Mouse (Mus musculus): Measurements from ENCODE around the gene A930033H14Rik. TPM values are rescaled to one million over a fixed set of nuclear protein-coding genes. Genes with fewer than 3 reads are reported as not detected.

The A930033H14Rik gene
- total RNA-seq, 2 experiments from 2014 or later = 3.2 to 4.2 TPM

DNA sequence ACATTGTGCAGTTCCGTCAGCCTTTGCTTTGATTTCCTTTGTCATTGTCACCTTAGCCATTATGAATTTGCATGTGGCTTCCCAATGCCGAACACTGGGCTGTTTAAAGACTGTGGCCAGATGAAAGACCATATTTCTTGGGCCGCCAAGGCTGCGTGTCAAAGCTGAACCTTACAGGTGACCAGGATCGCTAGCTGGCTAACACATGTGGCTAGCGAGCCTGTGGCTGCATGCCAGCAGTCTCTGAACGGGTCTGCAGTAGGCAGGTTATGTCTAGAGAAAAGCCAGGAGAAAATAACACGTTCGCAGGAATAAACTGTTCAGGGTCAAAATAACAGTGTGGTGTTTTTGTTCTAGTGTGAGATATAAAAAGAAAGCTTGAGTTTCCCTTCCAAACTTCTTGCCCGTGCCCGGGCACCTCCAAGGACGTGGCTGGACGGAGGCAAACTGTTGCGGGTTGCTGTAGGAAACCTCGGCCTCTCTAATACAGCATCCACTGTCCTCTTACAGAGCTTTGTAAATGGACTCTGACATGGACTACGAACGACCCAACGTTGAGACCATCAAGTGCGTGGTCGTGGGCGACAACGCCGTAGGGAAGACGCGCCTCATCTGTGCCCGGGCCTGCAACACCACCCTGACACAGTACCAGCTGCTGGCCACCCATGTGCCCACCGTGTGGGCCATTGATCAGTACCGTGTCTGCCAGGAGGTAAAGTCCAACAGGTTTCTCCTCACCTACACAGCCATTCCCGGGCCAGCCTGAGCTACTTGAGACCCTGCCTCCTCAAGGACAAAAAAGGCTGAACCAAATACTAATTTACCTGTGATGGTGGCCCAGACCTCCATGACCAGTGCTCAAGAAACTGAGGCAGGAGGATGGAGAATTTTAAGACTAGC, 35.6 kb upstream of the A930033H14Rik start:
- no peak overlapping the region for H3K27ac ChIP-seq
- no peak for DNase-seq (ENCODE audit: extremely low spot score in 1 of 2, low spot score in 2 of 2)
- H3K4me3 ChIP-seq = no peak overlapping the region
- no peak for TF ChIP-seq CTCF (IDR thresholded peaks at IDR 0.05)
- intact Hi-C loops (cut with DNase I) = no loop called here

DNA sequence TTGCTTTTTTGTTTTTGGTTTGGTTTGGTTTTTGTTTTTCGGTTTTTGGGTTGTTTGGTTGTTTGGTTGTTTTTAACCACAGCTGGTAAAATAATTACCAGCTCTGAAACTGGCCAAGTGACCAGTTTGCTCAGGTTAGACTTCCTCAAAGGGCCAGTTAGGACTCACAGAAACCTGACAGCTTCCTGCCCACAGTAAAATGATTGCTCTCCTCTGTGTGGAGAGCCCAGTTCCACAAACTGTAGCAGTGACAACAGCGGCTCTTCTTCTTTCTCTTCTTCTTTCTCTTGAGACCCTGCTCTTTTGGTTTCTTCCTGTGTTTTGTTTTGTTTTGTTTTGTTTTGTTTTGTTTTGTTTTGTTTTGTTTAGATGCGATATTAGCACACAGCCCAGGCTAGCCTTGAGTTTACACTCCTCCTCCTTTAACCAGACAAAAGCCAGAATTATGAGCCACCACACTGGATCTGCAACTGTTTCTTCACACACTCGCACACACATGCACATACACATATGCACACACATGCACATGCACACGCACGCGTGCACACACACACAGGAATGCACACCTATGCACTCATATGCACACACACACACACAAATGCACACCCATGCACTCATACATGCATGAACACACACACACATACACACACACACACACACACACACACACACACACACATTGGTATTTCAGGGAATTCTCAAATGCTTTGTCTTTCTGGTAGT, 34.6 kb upstream of the A930033H14Rik start:
- no peak overlapping the region for H3K4me3 ChIP-seq
- no peak for DNase-seq (ENCODE audit: extremely low spot score in 1 of 2, low spot score in 2 of 2)
- no peak overlapping the region for H3K27ac ChIP-seq
- TF ChIP-seq CTCF (IDR thresholded peaks at IDR 0.05) = no peak
- intact Hi-C loops (cut with DNase I) = no loop called here

DNA sequence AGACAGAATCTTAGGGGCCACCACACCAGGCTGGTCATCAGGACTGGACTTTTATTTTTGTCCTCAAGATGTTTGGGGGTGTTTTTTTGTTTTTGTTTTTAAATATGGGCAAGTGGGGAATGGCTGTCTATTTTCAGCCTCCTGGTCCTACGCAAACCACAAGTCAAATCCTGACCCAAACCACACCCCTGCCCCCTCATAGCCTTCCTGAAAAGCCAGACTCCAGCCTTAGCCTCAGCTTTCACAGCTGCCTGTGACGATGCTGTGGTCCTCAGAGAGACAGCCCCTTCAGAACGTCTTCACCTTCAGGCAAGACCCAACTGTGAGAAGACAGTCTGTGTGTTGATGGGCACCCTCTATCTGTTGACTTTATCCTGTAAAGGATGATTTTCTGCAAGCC, 33.9 kb upstream of the A930033H14Rik start:
- H3K27ac ChIP-seq = no peak overlapping the region
- intact Hi-C loops (cut with DNase I) = no loop called here

DNA sequence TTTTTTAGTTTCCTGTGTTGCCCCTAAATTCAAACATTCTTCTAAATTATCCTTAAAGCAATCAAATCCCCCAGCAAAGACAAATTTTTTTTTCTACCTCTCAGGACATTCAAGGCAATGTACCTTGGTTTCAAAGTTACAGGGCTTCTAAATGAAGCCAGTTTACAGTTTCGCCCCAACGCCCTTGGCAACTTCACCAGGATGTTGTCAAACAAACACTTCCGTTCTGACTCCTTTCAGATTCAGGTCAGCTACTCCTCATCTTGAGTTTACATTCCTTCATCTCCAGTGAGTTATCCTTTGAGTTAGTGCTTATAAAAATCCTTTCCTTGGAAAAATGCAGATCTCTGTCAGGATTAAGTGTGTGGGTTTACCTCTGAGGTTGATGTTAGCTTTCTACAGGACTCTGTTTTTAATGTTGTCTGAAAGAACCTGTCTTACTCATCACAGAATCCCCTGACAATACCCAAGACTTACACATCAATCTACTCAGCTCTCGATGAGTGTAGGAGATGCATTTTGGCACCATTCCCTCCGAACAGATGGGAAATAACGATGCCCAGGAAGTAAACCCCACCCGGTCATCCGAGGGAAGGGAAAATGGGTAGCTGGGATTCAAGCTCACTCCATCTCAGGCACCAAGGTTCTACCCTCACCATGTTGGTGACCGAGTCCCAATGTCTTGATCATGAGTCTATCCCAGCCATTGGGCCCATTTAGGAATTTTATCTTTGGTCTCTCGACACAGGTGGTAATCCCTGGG, 33.2 kb upstream of the A930033H14Rik start:
- intact Hi-C loops (cut with DNase I) = no loop called here

More for the DNA sequence above, 33.9 kb upstream of the A930033H14Rik start:
- DNase-seq (ENCODE audit: extremely low spot score in 1 of 2, low spot score in 2 of 2) = no peak
- H3K4me3 ChIP-seq = no peak overlapping the region
- no peak for TF ChIP-seq CTCF (IDR thresholded peaks at IDR 0.05)

DNA sequence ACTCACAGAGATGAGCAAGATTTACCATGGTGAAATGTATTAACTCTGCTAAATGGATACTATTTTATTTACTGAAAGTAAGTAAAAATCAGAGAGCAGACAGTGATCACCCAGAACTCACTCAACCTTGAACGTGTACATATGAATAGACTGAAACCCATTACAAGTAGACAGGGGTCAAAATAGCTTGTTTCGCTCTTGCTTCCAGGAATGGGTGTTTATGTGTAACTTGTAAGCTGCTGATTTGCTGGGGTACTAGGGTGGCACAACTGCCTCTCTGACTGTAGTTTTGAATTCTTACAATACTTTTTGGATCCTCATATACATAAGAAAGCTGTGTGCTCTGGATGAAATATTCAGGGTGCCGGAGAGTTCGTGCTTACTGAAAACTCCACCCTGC, 32.3 kb upstream of the A930033H14Rik start:
- DNase-seq (ENCODE audit: extremely low spot score in 1 of 2, low spot score in 2 of 2) = no peak
- TF ChIP-seq CTCF (IDR thresholded peaks at IDR 0.05) = no peak
- Histone ChIP-seq H3K27ac (no peak overlapping the region), H3K4me3 (no peak overlapping the region)
- intact Hi-C loops (cut with DNase I) = no loop called here

More for the DNA sequence above, 33.2 kb upstream of the A930033H14Rik start:
- no peak for TF ChIP-seq CTCF (IDR thresholded peaks at IDR 0.05)
- DNase-seq (ENCODE audit: extremely low spot score in 1 of 2, low spot score in 2 of 2) = no peak
- no peak overlapping the region for H3K4me3 ChIP-seq
- no peak overlapping the region for H3K27ac ChIP-seq

DNA sequence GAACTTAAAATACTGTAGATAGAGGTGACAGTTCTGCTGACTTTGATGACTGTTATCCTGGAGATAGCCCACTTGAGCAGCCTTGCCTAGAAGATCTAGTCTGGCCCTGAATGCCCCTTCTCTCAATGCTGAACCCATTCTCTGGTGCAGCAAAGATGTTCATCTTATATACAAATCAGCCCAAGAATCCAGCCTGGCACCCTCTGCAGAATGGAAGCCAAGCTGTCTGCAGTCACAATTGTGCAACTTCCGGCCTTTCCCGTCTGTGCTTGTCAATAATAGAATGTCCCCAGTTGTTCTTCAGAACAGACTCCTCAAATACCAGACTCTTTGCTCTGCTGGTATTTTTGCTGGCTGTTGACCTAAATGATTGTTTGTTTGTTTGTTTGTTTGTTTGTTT, 27.6 kb upstream of the A930033H14Rik start:
- no peak for DNase-seq (ENCODE audit: extremely low spot score in 1 of 2, low spot score in 2 of 2)
- no peak for TF ChIP-seq CTCF (IDR thresholded peaks at IDR 0.05)
- intact Hi-C loops (cut with DNase I) = no loop called here

DNA sequence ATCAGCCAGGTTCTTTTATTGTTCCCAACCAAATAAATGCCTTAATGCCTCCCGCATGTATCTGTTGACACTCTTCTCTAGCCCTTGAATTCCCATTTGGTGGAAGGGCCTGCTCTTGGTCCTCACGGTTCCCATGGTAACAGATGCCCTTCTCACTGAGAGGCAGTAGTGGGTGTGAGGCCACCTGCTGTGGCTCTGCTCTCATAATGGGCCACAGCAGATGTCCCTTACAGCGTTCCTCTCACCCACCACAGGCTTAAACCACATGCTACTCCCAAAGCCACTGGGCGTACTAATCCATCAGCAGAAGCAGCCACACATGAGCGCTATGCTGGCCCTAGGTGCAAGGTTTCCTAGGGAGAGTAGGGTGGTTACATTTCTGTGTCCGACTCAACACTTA, 25.4 kb upstream of the A930033H14Rik start:
- intact Hi-C loops (cut with DNase I) = no loop called here
- no peak overlapping the region for H3K4me3 ChIP-seq
- H3K27ac ChIP-seq = no peak overlapping the region
- no peak for DNase-seq (ENCODE audit: extremely low spot score in 1 of 2, low spot score in 2 of 2)
- no peak for TF ChIP-seq CTCF (IDR thresholded peaks at IDR 0.05)

More for the DNA sequence above, 27.6 kb upstream of the A930033H14Rik start:
- H3K27ac ChIP-seq = 0 out of 2 replicates have a peak overlapping the region, but pooled peaks have one; percentile 5
- no peak overlapping the region for H3K4me3 ChIP-seq

DNA sequence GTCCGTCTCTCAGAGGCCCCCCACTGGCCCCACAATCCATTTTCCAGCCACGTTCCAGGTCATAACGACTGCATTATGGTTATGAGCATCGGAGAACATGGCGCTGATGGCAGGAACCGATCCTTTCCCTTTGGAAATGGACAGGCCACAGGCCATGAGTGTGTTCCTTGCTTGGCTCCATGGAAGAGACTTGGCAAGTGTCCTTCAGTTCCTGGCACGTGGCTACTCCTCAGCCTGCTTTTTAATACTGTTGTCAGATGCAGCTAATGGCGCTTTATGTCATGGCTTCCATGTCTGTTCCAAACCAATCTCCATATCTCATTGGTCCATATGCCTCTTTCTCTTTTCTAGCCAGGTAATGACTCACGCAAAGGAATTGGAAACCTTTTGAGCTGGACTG, 24.9 kb upstream of the A930033H14Rik start:
- TF ChIP-seq CTCF (IDR thresholded peaks at IDR 0.05) = no peak
- intact Hi-C loops (cut with DNase I) = no loop called here

DNA sequence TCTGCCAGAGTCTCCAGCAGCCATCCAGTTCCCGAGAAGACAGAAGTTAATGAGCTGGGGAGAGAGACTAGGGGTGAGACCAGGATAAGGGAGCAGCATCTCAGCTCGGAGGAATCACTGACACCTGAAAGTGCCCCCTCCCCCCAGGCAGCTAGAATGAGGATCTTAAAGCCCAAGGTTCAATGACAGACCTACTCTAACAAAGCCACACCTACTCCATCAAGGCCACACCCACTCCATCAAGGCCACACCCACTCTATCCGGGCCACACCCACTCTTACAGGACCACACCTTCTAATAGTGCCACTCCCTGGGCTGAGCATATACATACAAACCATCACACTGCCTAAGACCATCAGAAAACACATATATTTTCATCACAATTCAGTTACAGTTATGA, 24.3 kb upstream of the A930033H14Rik start:
- Histone ChIP-seq H3K4me3 (no peak overlapping the region), H3K27ac (no peak overlapping the region)
- no peak for DNase-seq (ENCODE audit: extremely low spot score in 1 of 2, low spot score in 2 of 2)
- intact Hi-C loops (cut with DNase I) = no loop called here
- no peak for TF ChIP-seq CTCF (IDR thresholded peaks at IDR 0.05)

More for the DNA sequence above, 24.9 kb upstream of the A930033H14Rik start:
- no peak overlapping the region for H3K4me3 ChIP-seq
- H3K27ac ChIP-seq = no peak overlapping the region
- no peak for DNase-seq (ENCODE audit: extremely low spot score in 1 of 2, low spot score in 2 of 2)

DNA sequence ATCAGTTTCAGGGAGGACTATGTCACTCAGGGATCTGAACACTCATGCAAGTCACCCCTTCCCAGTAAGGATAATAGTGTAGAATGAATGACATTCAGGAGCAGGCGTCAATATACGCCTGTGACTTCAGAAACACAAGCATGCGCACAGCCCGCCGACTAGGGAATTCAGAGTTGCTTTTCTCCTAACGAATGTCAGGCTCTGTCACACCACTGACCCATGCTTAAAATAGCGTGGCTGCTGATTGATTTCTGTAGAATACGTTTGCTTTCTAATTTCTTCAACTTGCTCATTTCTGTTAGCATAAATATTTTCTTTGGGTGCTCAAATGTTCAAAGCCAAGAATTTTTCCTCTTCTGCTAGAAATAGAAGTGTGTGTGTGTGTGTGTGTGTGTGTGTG, 13.1 kb upstream of the A930033H14Rik start:
- intact Hi-C loops (cut with DNase I) = no loop called here
- no peak for DNase-seq (ENCODE audit: extremely low spot score in 1 of 2, low spot score in 2 of 2)
- H3K4me3 ChIP-seq = no peak overlapping the region
- no peak for TF ChIP-seq CTCF (IDR thresholded peaks at IDR 0.05)
- no peak overlapping the region for H3K27ac ChIP-seq

DNA sequence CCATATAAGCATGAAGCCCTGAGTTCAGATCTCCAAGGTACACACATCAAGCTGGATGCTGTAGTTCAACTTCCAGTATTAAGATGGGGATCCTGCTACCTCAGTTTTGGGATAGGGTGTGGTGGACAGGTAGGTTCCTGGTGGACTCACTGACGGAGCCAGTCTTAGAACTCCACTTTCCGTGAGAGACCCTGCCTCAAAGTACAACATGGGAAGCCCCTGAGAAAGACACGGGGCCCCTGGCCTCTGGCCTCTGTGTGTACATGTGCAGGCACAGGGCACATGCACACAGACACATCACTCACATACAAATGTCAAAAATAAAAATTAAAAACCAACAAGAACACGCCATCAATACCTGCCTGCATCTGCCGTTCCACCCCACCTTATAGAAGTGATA, 12.6 kb upstream of the A930033H14Rik start:
- no peak for DNase-seq (ENCODE audit: extremely low spot score in 1 of 2, low spot score in 2 of 2)
- Histone ChIP-seq H3K4me3 (no peak overlapping the region), H3K27ac (no peak overlapping the region)
- TF ChIP-seq CTCF (IDR thresholded peaks at IDR 0.05) = no peak
- intact Hi-C loops (cut with DNase I) = no loop called here

DNA sequence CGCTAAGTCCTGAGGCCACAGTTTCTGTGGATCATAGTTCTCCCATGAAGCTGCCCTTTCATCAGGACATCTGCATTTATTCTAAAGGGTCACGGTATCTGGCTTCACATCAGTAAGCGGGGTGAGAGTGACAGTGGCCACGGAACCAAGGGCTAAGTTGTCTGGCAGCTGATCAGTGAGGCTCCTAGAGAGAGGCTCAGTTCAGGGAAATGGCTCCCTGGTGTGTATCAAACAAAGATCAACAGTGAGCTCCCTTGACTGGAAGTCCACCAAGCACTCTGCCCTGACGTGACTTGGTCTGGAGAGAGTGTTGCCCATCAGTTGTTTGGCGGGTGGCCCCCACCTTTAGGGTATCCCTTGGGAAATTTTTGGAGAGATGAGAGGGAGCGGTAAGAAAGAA, 11.4 kb upstream of the A930033H14Rik start:
- DNase-seq (ENCODE audit: extremely low spot score in 1 of 2, low spot score in 2 of 2) = no peak
- intact Hi-C loops (cut with DNase I) = no loop called here
- H3K27ac ChIP-seq = no peak overlapping the region
- no peak overlapping the region for H3K4me3 ChIP-seq
- no peak for TF ChIP-seq CTCF (IDR thresholded peaks at IDR 0.05)

Data from left cerebral cortex, adult 2 months (tissue).